In the genomic region with DNA sequence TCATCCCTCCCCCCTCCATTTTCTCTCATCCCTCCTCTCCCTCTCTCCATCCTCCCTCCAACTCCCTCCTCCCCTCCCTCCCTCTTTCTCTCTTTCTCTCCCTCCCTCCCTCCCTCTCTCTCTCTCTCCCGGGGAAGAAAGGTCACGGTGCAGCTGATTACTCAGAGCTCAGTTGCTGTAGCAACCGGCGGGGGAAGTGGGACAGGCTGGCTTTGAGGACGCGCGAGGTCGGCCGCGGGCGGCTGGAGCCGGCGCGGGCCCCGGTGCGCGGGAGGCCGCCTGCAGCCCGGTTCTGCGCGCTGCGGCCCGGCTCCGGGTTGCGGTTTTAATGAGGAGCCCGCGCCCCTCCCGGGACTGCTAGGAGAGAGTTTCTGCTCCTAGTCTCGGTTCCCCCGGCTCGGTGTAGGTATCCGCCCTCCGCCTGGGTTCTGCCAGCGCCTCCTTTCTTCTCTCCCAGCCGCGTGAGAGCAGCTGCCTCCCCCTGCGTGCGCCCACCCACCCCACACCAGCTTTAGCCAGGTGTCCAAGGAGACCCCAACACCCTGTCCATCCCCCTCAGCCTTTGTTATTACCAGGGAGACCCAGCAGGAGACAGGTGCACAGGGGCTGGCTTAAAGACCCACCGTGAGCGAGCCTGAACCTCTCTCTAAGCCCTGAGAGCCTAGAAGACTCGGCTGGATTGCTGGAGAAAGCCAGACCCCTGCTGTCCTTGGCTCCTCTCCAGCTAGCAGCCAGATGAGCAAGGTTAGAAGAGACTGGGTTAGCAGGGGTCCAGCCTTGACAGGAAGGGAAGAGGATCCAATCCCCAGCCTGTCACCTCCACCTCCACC, we compare ENCODE assay signal across 8 mouse cellular contexts.
DNase-seq lines count a peak whose midpoint lies in the region; ATAC-seq and TF ChIP-seq lines count a peak whose summit lies in the region.

No protein-coding gene starts in this region.

- in situ Hi-C loops in ES-E14 (cut with MboI; ENCODE audit: low sequenced_read_pairs in 2 of 2, unreplicated experiment in 2 of 2), result no loop called here

- ATAC-seq in hindbrain, embryonic 12.5 days (ENCODE audit: low FRiP score), result peak; percentile 88

- peak overlapping the region; percentile 64 to 68 for H3K4me3 ChIP-seq in ES-E14 (ENCODE audit: insufficient read depth in 1 of 2, low read depth in 1 of 2, low read length in 2 of 2, poor library complexity in 1 of 2, severe bottlenecking in 1 of 2)
- H3K4me3 ChIP-seq in hindbrain, embryonic 12.5 days, result peak overlapping the region; percentile 31

- H3K9ac ChIP-seq in ES-E14 (ENCODE audit: insufficient read depth, low read depth, low read length, poor library complexity, severe bottlenecking), result peak overlapping the region; percentile 66
- peak overlapping the region; percentile 80 for H3K9ac ChIP-seq in hindbrain, embryonic 12.5 days

- WGBS in hindbrain, embryonic 12.5 days, result 1% methylated on average over 40 of the region's 41 CpGs

- H3K4me1 ChIP-seq in ES-E14 (ENCODE audit: control insufficient read depth in 2 of 2, insufficient read depth in 2 of 2, low read length in 2 of 2, poor library complexity in 1 of 2), result peaks cover 4 to 29% of the 10 kb centered on the region in 2 experiments; a peak in 2 of 4 replicates
- H3K4me1 ChIP-seq in hindbrain, embryonic 12.5 days, result peaks cover 66% of the 10 kb centered on the region

- no peak for DNase-seq in ES-E14 (ENCODE audit: low read depth, low spot score)
- peak; percentile 88 to 89 for DNase-seq in cerebellum, adult 18-20 months
- DNase-seq in frontal cortex, postnatal 10 days (ENCODE audit: low spot score in 2 of 2), result peak; percentile 84
- DNase-seq in layer of hippocampus, postnatal 36 days, result peak; percentile 80 to 86
- DNase-seq in lung, postnatal 4 days, result peak; percentile 84 to 90
- DNase-seq in retina, postnatal 1 day, result peak; percentile 99
- peak; percentile 78 for DNase-seq in thymus, postnatal 4 days

- H3K36me3 ChIP-seq in ES-E14 (ENCODE audit: control insufficient read depth, insufficient read depth, low read length, poor library complexity, severe bottlenecking), result no peaks in the 10 kb centered on the region
- no peaks in the 10 kb centered on the region for H3K36me3 ChIP-seq in hindbrain, embryonic 12.5 days

- H3K27ac ChIP-seq in ES-E14 (ENCODE audit: insufficient read depth, low read depth, low read length, poor library complexity, severe bottlenecking), result peak overlapping the region; percentile 20; the same call in 1 of the 2 replicates
- peak overlapping the region; percentile 100 for H3K27ac ChIP-seq in hindbrain, embryonic 12.5 days

- H3K4me2 ChIP-seq in hindbrain, embryonic 12.5 days (replicated peaks), result peak overlapping the region; percentile 58

- H3K27me3 ChIP-seq in hindbrain, embryonic 12.5 days, result no peaks in the 10 kb centered on the region

- H3K9me3 ChIP-seq in ES-E14 (ENCODE audit: control insufficient read depth, insufficient read depth, low read depth, low read length), result no peaks in the 10 kb centered on the region
- no peaks in the 10 kb centered on the region for H3K9me3 ChIP-seq in hindbrain, embryonic 12.5 days (replicated peaks)

TF ChIP-seq in ES-E14, 5 proteins besides CTCF, POLR2A, EP300 and RAD21:
- TF ChIP-seq MAFK (IDR thresholded peaks at IDR 0.05; ENCODE audit: insufficient read depth, low read depth, low read length), result no peak
- no peak for TF ChIP-seq ZC3H11A (IDR thresholded peaks at IDR 0.05; ENCODE audit: borderline replicate concordance, low read depth, low read length)
- TF ChIP-seq HCFC1 (IDR thresholded peaks at IDR 0.05; ENCODE audit: borderline replicate concordance, insufficient read depth, low read length), result no peak
- TF ChIP-seq ZNF384 (IDR thresholded peaks at IDR 0.05; ENCODE audit: low read depth, low read length), result no peak
- no peak for TF ChIP-seq CHD2 (IDR thresholded peaks at IDR 0.05; ENCODE audit: low read depth, low read length)
